Mouse (Mus musculus): ENCODE measurements at regions not wholly inside any gene's neighbourhood (a gene's known extent, or its start where the extent isn't known, plus 50 kb on each side); places are given as distances from the start of the nearest gene placed in this dataset.
A peak's percentile ranks its signal among the peaks of the same experiment; 100 is the strongest.
"Not testable (repeated sequence)": the region's sequence is repeated elsewhere in the genome, so short reads cannot be mapped to it uniquely, and the experiment has no call there.

GRCm38 (mm10) chr12:20292368-20292767, 338.1 kb downstream of the Gm21863 start:
- DNase-seq: not testable (repeated sequence)

DNA sequence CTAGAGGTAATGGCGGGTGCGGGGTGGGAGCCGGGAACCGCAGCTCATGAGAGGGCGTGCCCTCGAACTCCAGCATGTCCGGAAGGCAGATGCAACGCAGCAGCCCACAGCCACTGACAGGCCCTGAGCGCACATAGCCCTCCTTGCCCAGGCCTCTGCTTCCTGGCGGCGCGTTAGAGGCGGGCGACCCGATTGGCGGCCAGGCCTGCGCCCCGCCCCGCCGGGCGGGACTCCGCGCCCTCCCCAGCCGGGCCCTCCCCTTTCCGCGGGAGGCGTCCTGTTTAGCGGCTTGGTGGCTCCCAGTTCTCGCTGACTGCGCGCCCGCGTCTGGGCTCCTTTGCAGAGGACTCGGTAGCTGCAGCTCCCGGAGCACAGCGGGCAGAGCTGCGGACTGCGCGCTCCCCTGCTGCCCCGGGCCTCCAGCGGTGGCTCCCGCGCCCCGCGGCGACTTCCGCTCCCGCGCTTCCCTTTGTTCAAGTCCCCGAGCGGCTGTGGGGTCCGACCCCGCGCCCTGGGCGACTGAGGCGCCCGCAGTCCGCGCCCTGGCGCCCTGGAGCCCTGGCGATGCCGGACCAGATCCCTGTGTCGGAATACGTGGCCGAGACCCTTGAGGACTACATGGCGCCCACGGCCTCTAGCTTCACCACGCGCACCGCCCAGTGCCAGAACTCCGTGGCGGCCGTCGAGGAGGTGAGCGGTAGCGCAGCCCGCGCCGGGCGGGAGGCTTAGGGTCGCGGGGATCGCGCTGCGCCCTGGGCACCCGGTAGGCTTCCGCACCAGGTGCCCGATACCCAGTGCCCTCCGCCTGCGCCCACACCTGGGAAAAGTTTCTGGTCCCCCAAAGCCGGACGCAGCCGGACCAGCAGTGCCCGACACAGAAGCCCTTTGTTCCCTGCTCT, 357.9 kb downstream of the Gm21863 start:
- DNase-seq: peak; percentile 1

Data from adrenal gland, postnatal 25 days (tissue).